Mouse (Mus musculus) ES-Bruce4 (cell line): ENCODE results near the gene Kcnd2.

Experiments used
- CTCF ChIP-seq: IDR thresholded peaks from one replicate; pipeline ENCODE4 v1.8.1; 2011; ENCODE audit warnings: low read depth, low read length
- EP300 ChIP-seq: IDR thresholded peaks from 2 replicates; pipeline ENCODE4 v1.6.1; 2011; ENCODE audit warnings: low read depth, low read length; ENCODE audit not compliant: insufficient read depth
- POLR2A ChIP-seq: IDR thresholded peaks from one replicate; pipeline ENCODE4 v1.8.1; 2011; ENCODE audit warnings: low read length; ENCODE audit not compliant: insufficient read depth

GRCm38 (mm10) chr6:21686388-21686787 lies 471.1 kb downstream of the Kcnd2 start:
- TF ChIP-seq CTCF (no peak), POLR2A (no peak), EP300 (no peak)
